In genomic region chr5:147925935-147926604, GRCm38 (mm10) we compare ENCODE assay signal across 7 mouse cellular contexts. TPM values are rescaled to one million over a fixed set of nuclear protein-coding genes. Genes with fewer than 3 reads are reported as not detected.
DNase-seq lines count a peak whose midpoint lies in the region; ATAC-seq and TF ChIP-seq lines count a peak whose summit lies in the region.

No protein-coding gene starts in this region.

- H3K9me3 ChIP-seq in embryonic facial prominence, embryonic 11.5 days (replicated peaks; ENCODE audit: control insufficient read depth, low read length): no peaks in the 10 kb centered on the region

- ATAC-seq in embryonic facial prominence, embryonic 11.5 days (replicated peaks; ENCODE audit: insufficient number of reproducible peaks, low FRiP score, low TSS enrichment, low read depth): no peak
- ATAC-seq in megakaryocyte progenitor cell, adult 5-6 weeks (replicated peaks; ENCODE audit: poor library complexity): peak; percentile 74

- TF ChIP-seq CTCF in brain, embryonic 14.5 days (IDR thresholded peaks at IDR 0.05; ENCODE audit: borderline replicate concordance, extremely low read depth, insufficient read depth, insufficient read length): peak; percentile 63

- TF ChIP-seq POLR2A in brain, embryonic 14.5 days (IDR thresholded peaks at IDR 0.05; ENCODE audit: borderline replicate concordance, extremely low read depth, insufficient read depth, insufficient read length, poor library complexity, severe bottlenecking): no peak

- intact Hi-C loops in left cerebral cortex, postnatal 4 days (cut with DNase I): no loop called here

- no peak overlapping the region for H3K27ac ChIP-seq in embryonic facial prominence, embryonic 11.5 days (replicated peaks; ENCODE audit: low read depth, low read length)

- H3K4me2 ChIP-seq in embryonic facial prominence, embryonic 11.5 days (ENCODE audit: low read depth, low read length): no peak overlapping the region

- 71% methylated on average over 15 of the region's 15 CpGs for WGBS in embryonic facial prominence, embryonic 11.5 days

- no peak overlapping the region for H3K9ac ChIP-seq in embryonic facial prominence, embryonic 11.5 days (replicated peaks; ENCODE audit: low read length)

- H3K4me1 ChIP-seq in embryonic facial prominence, embryonic 11.5 days (ENCODE audit: control insufficient read depth, insufficient read depth, low read length): no peaks in the 10 kb centered on the region

- no peak overlapping the region for H3K4me3 ChIP-seq in embryonic facial prominence, embryonic 11.5 days (ENCODE audit: low read depth, low read length)

- no peaks in the 10 kb centered on the region for H3K27me3 ChIP-seq in embryonic facial prominence, embryonic 11.5 days (ENCODE audit: control insufficient read depth, insufficient read depth, low read length)

- H3K36me3 ChIP-seq in embryonic facial prominence, embryonic 11.5 days (replicated peaks; ENCODE audit: control insufficient read depth, insufficient read depth, low read depth, low read length): no peaks in the 10 kb centered on the region

- DNase-seq in left cerebral cortex, postnatal 4 days: peak; percentile 40
- no peak for DNase-seq in left cerebral cortex, adult 11 months (ENCODE audit: low spot score)
- peak; percentile 19 for DNase-seq in brain, embryonic 14.5 days (ENCODE audit: low read depth)
- peak; percentile 15 for DNase-seq in embryonic facial prominence, embryonic 11.5 days (ENCODE audit: low spot score)
- no peak for DNase-seq in layer of hippocampus, postnatal 14 days (ENCODE audit: low spot score in 2 of 2)
- DNase-seq in left cerebral cortex, adult 18-20 months (ENCODE audit: low spot score in 2 of 2): no peak

RNA-seq across cellular contexts. Expression of gene Mtus2, which starts 31.1 kb away (rescaled TPM):
- total RNA-seq in left cerebral cortex, postnatal 4 days (2021): 10 to 100 TPM; 54.7 to 57.7 TPM
- polyA plus RNA-seq in brain, embryonic 14.5 days (2012; rRNA removed): 13.2 and 28.8 TPM in 2 replicates
- polyA plus RNA-seq in embryonic facial prominence, embryonic 11.5 days (2014; fragmentation: Nextera tagmentation; extraction: Ambion mirVana): 10.6 and 10.7 TPM in 2 replicates
- 0.62 and 2.8 TPM in 2 replicates for total RNA-seq in megakaryocyte progenitor cell, adult 5-6 weeks (2015)
- total RNA-seq in megakaryocyte progenitor cell, adult 5-6 weeks (2017): 0.51 and 3.7 TPM in 2 replicates
- total RNA-seq in layer of hippocampus, postnatal 14 days (2021): 10 to 100 TPM; 32.7 to 33.6 TPM
- 10 to 100 TPM; 37.8 to 39.5 TPM for total RNA-seq in left cerebral cortex, adult 18-20 months (2021)

RNA-seq across cellular contexts. Expression of gene Slc46a3, which starts 31.5 kb away (rescaled TPM):
- 1 to 10 TPM; 2.4 to 3.6 TPM for total RNA-seq in left cerebral cortex, postnatal 4 days (2021)
- 4.5 and 6.5 TPM in 2 replicates for polyA plus RNA-seq in brain, embryonic 14.5 days (2012; rRNA removed)
- polyA plus RNA-seq in embryonic facial prominence, embryonic 11.5 days (2014; fragmentation: Nextera tagmentation; extraction: Ambion mirVana): 2.6 and 3.6 TPM in 2 replicates
- 3.9 and 4.5 TPM in 2 replicates for total RNA-seq in megakaryocyte progenitor cell, adult 5-6 weeks (2015)
- 1.6 and 3.9 TPM in 2 replicates for total RNA-seq in megakaryocyte progenitor cell, adult 5-6 weeks (2017)
- 1 to 10 TPM; 6.3 to 7.1 TPM for total RNA-seq in layer of hippocampus, postnatal 14 days (2021)
- total RNA-seq in left cerebral cortex, adult 18-20 months (2021): 1 to 10 TPM; 6.9 to 7.1 TPM

Comparison
In these comparisons a context has a peak if more than half of its experiments do, and no peak if none do; other contexts are left out.
1. DNase-seq: peak in left cerebral cortex, postnatal 4 days (single experiment), brain, embryonic 14.5 days (single experiment) and embryonic facial prominence, embryonic 11.5 days (single experiment); none in left cerebral cortex, adult 11 months (single experiment), layer of hippocampus, postnatal 14 days (0 of 2) and left cerebral cortex, adult 18-20 months (0 of 2).
2. RNA of gene Mtus2, which starts 31.1 kb away (total RNA-seq): 54.7 to 57.7 TPM in left cerebral cortex, postnatal 4 days, 37.8 to 39.5 TPM in left cerebral cortex, adult 18-20 months and 32.7 to 33.6 TPM in layer of hippocampus, postnatal 14 days; 0.51 to 3.7 TPM in megakaryocyte progenitor cell, adult 5-6 weeks; every median in the first group is over 4 times any median in the second.